Mouse (Mus musculus): Measurements from ENCODE around the gene Ralb.

GRCm38 (mm10) chr1:119523369-119523768 lies 18.8 kb upstream of the Ralb start:
- TF ChIP-seq POLR2A (IDR thresholded peaks at IDR 0.05; ENCODE audit: low read depth, low read length) (no peak), CTCF (conservative IDR thresholded peaks at IDR 0.05; ENCODE audit: insufficient read depth, insufficient read length, low read depth, low read length) (no peak)

Measured in kidney, adult 2 months (tissue).